Mouse (Mus musculus) lung, adult 18-20 months (tissue): ENCODE results near the gene Prkag1.

ENCODE experiments used
- DNase-seq, 2 experiments: peaks; one replicate each; pipeline ENCODE4 v3.0.0; 2022; ENCODE audit warnings: mixed read lengths in 2 of 2

Prkag1 gene

GRCm38 (mm10) chr15:98852733-98853132 lies 21.4 kb upstream of the Prkag1 start:
- DNase-seq = no peak

GRCm38 (mm10) chr15:98852071-98852470 lies 20.8 kb upstream of the Prkag1 start:
- peak in 1 of 2 experiments; percentile 3 for DNase-seq

- no peak for DNase-seq
Measured at GRCm38 (mm10) chr15:98851229-98851818, 20.0 kb upstream of the Prkag1 start.

- DNase-seq = peak in 1 of 2 experiments; percentile 14
Measured at GRCm38 (mm10) chr15:98850668-98851067, 19.3 kb upstream of the Prkag1 start.

- no peak for DNase-seq
Measured at GRCm38 (mm10) chr15:98849956-98850600, 18.8 kb upstream of the Prkag1 start.

GRCm38 (mm10) chr15:98849165-98849564 lies 17.8 kb upstream of the Prkag1 start:
- no peak for DNase-seq

GRCm38 (mm10) chr15:98846140-98846539 lies 14.8 kb upstream of the Prkag1 start:
- no peak for DNase-seq

- DNase-seq = no peak
Measured at GRCm38 (mm10) chr15:98845149-98845548, 13.8 kb upstream of the Prkag1 start.

- no peak for DNase-seq
Measured at GRCm38 (mm10) chr15:98843595-98844223, 12.4 kb upstream of the Prkag1 start.

- peak in 1 of 2 experiments; percentile 5 for DNase-seq
Measured at GRCm38 (mm10) chr15:98839671-98840585, 8.6 kb upstream of the Prkag1 start.

GRCm38 (mm10) chr15:98839161-98839560 lies 7.8 kb upstream of the Prkag1 start:
- DNase-seq = no peak

- no peak for DNase-seq
Measured at GRCm38 (mm10) chr15:98837743-98838103, 6.4 kb upstream of the Prkag1 start.

- DNase-seq = no peak
Measured at GRCm38 (mm10) chr15:98837006-98837742, 5.9 kb upstream of the Prkag1 start.

- no peak for DNase-seq
Measured at GRCm38 (mm10) chr15:98835291-98835690, 4.0 kb upstream of the Prkag1 start.

GRCm38 (mm10) chr15:98834059-98834458 lies 2.7 kb upstream of the Prkag1 start:
- DNase-seq = no peak

- no peak for DNase-seq
Measured at GRCm38 (mm10) chr15:98833281-98833680, 2.0 kb upstream of the Prkag1 start.

- DNase-seq = no peak
Measured at GRCm38 (mm10) chr15:98832161-98833058, 1.1 kb upstream of the Prkag1 start.

GRCm38 (mm10) chr15:98831684-98832035 lies 339 bp upstream of the Prkag1 start:
- DNase-seq = no peak

GRCm38 (mm10) chr15:98827611-98828011 lies 3.7 kb downstream of the Prkag1 start:
- no peak for DNase-seq

GRCm38 (mm10) chr15:98823434-98823833 lies 7.9 kb downstream of the Prkag1 start:
- DNase-seq = no peak

- DNase-seq = no peak
Measured at GRCm38 (mm10) chr15:98822147-98822546, 9.2 kb downstream of the Prkag1 start.
